1 mouse cellular context compared by ENCODE assay signal in the genomic region with DNA sequence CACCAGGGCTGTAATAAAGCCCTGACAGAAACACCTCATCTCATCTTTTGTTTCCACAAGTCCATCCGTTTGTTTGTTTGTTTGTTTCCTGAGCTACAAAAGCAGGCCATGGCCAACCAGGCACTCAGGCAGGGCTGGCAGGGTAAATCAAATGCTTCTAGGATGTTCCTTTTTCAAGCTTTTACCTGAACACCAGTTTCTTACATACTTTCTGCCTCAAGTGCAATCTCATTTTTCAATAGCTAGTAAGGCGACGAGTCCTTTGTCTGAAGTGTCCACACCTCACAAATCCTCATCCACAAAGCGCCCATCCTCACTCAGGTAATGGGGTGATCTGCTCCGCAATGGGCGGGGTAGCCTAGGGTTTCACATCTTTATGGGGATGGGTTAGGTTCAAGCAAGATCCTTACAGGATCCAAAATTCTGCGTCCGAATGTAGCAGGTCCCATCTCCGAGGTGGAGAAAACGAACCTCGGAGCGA.
TF ChIP-seq lines count a peak whose summit lies in the region.

No protein-coding gene starts in this region.

TF ChIP-seq in MEL, 35 proteins besides CTCF, POLR2A, EP300 and RAD21 (continued from another document):
- TF ChIP-seq ETS1 (IDR thresholded peaks at IDR 0.05; ENCODE audit: low read depth, low read length) = no peak
